Mouse (Mus musculus): ENCODE data around the gene Ccdc88b.
"Not testable (repeated sequence)": the region's sequence is repeated elsewhere in the genome, so short reads cannot be mapped to it uniquely, and the experiment has no call there.

The Ccdc88b gene

DNA sequence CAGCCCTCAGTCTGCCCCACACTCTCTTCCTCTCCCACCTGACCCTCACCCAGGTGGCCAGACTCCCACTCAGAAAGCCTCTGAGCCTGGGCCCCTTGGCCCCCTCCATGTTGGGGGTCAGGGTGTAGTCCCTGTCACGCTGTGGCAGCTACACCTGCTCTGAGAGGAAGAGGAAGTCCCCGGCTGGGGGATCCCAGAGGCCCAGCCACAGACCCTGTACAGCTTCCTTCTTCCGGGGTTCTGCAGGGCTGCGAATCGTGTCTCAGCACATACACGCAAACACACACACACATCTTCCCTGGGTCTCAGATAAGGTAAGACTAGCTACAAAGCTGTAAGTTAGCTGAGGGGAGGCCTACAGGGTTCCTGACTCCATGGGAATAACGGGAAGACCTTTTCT, at the start of gene Ccdc88b:
Gene Ccdc88b (minus strand): TSS at position 181 of the 400 bp plus-strand sequence.
- no peak for DNase-seq

DNA sequence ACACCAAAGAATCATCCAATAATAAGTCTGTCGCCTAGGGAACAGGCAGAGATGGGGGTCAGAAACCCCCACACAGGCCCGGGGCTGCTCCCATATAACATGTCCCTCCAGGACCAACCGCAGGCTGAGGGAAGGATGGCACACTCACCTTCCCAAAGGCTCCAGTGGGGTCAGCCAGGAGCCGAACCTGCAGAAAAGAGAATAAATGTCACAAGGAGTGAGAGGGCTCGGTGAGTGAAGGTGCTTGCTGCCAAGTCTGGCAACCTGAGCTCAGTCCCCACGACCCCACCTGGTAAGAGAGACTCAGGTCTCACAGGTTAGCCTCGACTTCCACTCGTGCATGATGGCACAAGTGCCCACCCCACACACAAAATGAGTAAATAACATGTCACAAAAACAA, 49.1 kb upstream of the Ccdc88b start:
- no peak for DNase-seq

DNA sequence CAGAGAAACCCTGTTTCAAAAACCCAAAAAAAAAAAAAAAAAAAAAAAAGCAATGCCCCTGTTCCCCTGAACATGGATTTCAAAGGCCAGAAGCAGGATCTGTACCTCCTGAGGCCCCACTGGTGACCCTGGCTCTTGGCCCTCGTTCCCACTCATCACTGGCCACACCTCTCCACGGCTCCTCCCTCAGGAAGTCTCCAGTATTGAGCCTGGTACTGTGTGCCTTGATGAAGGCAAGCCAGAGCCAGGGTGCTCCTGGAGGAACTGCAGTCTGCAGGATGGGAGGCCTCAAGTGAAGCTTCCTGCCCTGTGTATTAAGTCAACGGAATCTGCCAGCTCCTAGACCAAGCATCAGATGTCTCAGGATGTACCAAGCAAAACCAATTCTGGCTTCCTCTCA, 48.2 kb upstream of the Ccdc88b start:
- no peak for DNase-seq

DNA sequence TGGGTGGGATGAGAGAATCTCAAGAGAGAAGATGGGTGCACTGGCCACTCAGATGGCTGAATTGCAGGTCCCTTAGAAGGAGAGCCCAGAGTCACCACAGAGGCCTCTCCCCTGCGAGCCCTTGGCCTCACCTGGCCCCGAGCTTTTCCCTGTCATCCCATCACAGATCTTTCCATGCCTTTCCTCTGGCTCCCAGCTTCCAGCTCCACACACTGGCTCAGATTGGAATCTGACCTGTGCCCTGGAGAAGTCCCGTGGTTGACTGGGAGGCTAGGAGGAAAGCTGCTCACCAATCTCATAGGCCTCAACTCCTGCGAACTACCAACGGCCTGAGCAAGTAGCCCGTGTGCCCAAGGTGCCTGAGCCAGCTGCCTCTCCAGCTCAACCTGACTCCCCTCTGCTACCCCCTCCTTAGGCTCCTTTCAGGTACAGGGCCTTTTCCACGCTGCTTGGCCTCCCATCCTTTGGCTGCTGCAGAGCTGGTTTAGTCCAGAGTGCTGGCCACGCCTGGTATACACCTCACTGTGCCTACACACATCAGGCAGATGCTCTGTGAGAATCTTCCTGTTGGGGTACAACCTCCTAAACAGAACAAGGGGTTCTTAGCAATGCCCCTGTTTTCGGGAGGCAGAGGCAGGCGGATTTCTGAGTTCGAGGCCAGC, 47.6 kb upstream of the Ccdc88b start:
- DNase-seq, result no peak

DNA sequence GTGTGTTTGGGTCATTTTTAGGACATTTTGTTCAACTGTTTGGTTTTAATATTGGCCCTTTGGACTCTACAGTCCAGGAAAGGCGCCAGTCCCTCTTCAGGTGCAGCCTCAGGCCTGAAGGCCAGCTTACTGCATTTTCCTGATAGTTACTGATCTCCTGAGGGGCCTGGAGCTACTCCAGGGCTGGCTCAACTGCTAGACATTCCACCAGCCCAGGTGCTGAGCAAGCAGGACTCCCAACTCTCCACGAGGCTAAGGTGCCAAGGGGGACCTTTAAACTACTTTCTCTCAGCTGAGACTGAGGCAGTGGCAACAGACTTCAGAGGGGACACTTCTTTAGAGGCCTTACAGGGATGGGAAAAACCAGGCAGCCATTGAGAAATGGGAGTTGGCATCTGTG, 46.8 kb upstream of the Ccdc88b start:
- DNase-seq, result peak in 1 of 2 experiments; percentile 53

DNA sequence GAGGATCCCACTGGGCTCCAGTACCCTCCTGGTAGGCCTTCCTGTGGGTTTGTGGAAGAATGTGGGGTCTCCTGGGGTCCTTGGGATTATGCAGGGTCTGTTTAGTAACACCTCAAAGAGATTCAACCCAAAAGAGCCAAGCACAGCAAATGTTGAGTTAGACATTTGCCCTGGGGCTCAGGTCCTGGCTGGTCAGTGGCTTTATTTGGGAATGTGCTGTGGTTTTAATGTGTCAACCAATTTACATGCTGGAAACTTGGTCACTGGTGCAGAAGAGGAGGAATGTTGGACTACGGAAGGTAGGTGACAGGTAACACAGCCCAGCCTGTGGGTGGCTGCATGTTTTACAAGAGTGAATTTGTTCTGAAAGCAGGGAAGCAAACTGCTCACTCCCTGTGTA, 45.0 kb upstream of the Ccdc88b start:
- DNase-seq, result no peak

DNA sequence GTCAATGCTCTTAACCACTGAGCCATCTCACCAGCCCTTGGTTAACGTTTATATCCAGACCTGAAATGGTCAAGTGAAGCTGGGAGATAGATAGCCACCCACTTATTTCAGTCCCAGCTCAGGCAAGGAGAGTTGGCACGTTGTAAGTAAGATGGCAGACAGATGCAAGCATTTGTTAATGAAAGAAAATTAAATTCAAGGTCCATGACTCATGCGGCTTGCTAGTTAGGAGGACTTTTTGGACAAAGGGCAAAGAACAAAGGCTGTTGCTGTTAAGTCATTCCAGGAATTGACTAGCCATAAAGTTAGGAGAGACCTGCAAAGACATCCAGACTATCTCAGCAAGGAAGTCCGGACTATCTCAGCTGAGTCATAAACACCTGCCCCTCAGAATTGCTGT, 41.6 kb upstream of the Ccdc88b start:
- no peak for DNase-seq

DNA sequence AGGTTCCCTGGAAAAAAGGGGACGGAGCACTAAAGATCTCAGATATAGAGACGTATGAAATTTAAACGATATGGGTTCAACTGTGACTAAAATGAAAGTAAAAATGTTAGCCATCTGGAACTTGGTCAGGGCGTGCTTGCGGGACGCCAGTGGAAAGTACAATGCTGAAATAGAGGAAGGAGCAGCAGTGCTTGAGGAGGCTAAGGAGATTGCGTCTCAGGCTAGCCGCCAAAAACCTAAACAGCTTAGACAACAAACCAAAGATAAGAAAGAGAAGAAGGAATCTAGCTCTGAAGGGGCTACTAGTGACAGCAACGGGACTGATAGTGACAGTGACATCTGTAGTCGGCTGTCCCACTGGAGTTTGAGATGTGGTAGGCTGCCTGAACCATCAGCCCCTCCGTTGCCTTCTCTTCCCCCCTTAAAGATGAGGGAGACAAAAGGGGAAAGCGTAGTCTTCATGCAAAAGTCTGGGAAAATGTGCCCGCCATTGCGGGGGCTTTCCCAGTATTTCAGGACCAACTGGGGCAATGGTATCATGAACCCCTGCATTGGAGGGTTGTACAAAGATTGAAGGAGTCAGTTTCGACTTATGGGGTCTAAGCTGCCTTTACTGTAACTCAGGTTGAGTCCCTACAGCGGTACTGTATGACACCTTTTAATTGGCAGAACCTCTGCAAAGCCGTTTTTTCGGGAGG, 37.7 kb upstream of the Ccdc88b start:
- not testable (repeated sequence) for DNase-seq

DNA sequence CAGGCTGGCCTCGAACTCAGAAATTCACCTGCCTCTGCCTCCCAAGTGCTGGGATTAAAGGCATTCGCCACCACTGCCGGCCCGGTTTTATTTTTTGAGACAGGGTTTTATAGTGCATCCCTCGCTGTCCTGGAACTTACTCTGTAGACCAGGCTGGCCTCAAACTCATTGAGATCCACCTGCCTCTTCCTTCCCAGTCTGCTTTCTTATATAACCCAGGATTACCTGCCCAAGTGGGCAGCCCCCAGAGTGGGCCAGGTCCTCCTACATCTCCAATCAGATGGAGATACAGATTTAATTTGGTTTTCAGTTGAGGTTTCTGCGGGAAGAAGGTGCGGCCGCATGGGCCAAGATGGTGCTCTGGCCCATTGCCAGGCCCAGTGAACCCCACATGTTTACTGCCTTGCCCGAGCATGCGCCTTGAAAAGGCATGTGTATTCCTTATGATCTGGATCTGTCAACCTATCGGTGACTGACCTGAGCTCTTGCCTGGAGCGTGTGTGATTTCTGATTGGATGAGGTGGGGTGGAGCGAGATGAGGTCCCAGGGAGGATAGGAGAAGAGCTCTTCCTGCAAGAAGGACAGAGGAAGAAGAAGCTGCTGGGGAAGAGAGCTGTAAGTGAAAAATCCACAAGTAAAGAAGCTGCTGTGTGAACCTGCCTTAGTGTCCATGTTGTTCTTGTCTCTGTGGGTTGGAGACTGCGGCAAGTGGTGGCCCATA, 35.9 kb upstream of the Ccdc88b start:
- DNase-seq, result no peak

DNA sequence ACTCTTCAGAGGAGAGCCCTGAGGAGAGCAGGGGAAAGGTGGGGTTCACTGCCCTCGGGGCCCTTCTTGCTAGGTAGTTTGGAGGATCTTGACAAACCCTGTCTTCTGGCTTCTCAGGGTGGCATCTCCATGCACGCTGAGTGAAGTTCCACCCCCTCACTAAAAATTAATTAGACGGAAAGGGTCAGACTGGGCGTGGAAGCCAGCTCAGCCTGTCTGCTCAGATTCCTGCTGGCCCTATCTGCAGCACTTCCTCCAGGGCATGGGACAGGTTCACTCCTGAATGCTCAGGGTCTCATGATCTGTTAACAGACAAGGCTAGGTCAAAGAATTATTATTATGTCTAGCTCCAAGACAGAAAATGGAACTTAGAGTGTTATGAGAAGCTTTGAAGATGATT, 34.5 kb upstream of the Ccdc88b start:
- DNase-seq, result peak in 1 of 2 experiments; percentile 30

DNA sequence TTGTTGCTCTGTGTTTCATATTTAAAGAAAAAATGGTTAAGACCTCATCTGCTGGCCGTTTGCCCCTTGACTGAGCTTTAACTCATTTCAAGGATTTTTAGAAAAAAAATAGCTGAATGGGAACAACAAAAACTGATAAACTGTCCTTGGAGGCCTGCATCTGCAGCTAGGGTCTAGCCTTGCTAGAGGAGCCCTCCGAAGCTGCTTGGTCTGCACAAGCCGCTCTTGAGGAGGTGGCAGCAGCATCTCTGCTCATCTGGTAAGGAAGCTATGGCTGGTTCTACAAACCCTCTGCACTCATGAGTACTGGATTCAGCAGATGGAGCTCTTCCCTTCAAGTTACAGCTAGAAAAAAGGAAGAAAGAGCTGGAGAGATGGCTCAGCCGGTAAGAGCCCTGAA, 20.0 kb upstream of the Ccdc88b start:
- no peak for DNase-seq

DNA sequence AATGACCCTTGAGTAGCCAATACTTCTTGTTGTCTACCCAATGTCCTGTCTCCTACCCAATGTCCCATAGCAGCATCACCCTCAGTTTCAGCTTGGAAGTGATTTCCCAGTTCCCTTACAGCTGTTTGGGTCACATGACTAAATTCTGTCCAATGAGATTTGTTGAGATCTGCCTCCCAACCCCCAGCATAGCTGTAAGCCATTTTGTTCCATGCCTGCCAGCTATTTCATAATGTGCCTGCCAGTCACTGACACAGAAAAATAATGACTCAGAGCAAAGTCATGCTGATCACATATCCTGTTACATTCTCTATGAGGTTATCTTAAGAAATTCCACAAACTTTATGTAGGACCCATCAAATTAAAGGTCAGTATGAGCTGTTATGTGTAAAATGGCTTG, 18.8 kb upstream of the Ccdc88b start:
- no peak for DNase-seq

DNA sequence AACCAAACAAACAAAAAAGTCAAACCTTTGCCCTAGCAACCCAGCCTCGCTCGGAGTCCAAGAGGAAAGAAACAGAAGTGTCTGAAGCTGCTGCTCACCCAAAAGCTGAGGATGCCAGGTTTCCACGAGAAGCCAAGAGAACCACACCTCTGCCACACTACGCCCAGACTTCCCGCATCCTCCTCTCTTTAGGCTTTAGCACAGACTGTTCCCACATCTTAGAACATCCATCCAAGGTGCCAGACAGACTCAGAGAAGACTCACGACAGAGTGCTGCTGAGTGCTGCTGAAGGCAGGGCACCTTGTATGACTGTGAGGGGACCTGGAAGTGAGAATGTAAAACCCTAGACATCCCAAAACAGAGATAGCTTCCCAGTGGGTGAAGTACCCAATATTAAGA, 17.8 kb upstream of the Ccdc88b start:
- no peak for DNase-seq

DNA sequence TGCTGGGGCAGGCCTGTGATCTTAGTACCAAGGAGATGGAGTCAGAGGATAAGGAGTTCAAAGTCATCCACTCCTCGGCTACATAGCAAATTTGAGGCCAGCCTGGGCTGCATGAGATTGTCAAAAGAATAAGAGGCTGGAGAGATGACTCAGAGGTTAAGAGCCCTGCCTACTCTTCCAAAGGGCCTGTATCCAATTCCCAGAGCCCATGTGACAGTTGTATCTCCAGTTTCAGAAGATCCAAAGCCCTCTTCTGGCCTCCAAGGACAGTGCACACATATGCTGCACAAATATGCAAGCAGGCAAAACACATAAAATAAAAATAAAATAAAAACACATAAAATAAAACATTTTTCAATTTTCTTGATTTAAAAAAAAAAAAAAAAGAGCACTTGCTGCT, 16.2 kb upstream of the Ccdc88b start:
- no peak for DNase-seq

DNA sequence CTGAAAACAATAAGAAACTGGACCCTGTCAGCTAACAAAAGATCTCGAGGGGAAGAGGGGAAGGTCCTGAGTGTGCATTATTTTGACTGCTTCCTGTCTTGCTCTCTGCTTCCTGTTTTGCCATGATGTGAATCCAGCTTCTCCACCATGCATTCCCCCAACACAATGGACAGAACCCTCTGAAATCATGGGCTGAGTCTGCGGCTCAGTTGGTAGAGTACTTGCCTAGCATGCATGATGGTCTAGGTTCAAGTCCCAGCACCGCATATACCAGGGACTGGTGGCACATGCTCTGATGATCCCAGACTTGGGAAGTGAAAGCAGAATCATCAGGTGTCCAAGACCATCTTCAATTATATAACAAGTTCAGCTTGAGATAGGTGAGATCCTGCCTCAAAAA, 14.7 kb upstream of the Ccdc88b start:
- no peak for DNase-seq

DNA sequence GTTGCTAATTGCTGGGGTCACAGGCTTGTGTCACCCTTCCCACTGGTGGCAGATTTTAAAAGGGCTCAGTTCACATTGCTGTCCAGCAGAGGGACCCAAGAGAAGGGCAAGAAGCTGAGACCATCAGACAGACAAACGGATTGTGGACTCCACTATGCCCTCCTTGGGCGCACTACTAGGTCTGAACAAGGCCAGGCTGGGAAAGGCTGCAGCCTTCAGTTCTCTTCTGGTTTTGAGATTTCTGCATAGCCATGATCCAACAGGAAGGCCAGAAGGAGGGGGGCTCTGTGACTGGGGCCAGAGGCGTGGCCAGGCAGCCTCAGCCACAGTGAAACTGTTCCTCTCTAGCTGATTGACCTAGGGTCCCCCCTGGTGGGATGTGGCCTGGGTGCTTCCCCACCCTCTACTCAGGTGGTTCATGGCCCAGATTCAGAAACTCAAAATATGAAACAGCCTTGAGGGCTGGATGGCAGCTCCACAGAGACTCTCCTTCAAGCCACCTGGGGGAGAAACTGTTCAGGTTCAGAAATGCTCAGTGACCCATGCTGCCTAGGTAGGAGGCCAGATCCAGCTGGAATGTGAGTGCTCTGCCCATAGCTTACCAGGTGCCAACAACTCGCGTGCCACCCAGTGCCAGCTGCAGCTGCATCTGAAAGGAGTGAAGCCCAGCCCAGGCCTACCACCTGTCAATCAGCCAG, 13.7 kb upstream of the Ccdc88b start:
- peak; percentile 59 to 77 for DNase-seq

DNA sequence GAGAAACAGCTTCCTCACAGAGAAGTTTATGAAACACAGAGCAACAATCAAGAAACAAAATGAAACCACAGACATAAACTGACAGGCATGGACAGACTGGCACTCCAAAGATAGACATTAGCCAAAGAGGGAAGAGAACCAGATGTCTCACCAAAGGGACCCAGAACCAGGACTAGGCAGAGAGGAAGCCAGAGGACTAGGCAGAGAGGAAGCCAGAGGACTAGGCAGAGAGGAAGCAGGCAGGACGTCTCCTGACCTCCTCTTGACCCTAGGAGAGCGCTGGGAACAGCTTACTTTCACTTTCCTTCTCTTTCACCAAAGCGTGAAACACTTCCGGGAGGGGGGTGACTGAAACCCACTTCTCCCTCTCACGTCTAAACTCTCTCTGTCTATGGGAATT, 11.3 kb upstream of the Ccdc88b start:
- peak; percentile 60 to 76 for DNase-seq

DNA sequence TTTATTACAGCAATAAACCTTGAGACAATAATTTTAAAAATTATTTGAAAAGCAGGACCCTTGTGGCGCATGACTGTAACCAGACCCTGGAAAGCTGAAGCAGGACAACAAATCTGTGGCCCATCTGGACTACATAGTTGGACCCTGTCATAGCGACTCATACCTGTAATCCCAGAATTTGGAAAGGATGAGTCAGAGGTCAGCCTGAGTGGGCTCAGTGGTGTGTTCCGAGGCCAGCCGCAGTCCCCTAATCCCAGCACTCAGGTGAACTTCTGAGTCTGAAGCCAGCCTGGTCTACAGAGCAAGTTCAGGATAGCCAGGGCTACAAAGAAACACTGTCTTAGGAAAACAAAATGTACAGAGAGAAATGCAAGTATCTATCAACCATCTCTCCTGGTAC, 3.4 kb upstream of the Ccdc88b start:
- DNase-seq, result no peak

DNA sequence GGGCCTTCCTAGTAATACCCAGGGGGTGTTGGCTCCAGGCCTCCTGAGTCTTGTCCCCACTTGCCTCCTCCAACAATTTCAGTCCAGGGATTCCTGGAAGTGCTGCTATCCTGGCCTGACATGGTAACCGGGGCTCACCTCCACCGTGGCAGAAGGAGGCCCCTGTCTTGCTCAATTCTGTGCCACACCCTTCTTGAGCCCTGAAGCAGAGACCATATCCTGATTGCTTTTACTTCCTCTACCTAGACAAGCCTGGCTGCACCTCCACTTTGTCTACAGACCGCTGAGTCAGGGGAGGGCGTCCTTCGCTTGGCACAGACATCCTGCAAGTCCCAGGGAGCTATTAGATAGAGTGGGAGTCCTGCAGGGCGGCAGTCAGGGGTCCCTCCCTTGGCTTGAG, 2.7 kb upstream of the Ccdc88b start:
- peak in 1 of 2 experiments; percentile 2 for DNase-seq

DNA sequence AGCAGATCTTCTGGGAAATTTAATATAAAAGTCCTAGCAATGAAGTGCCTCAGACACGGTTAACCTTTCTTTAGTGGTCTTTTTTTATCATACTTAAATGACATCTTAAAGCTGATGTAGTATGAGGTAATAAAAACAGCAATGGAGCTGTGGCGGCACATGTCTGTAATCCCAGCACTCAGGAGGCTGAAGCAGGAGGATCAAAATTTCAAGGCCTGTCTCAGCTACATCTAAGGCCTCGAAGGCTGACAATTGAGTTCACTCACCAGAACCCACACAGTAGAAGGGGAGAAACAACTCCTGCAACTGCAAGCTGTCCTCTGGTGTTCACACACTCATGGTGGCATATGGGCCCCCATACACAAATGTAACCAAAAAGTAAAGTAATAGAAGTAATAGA, 2.0 kb upstream of the Ccdc88b start:
- no peak for DNase-seq

DNA sequence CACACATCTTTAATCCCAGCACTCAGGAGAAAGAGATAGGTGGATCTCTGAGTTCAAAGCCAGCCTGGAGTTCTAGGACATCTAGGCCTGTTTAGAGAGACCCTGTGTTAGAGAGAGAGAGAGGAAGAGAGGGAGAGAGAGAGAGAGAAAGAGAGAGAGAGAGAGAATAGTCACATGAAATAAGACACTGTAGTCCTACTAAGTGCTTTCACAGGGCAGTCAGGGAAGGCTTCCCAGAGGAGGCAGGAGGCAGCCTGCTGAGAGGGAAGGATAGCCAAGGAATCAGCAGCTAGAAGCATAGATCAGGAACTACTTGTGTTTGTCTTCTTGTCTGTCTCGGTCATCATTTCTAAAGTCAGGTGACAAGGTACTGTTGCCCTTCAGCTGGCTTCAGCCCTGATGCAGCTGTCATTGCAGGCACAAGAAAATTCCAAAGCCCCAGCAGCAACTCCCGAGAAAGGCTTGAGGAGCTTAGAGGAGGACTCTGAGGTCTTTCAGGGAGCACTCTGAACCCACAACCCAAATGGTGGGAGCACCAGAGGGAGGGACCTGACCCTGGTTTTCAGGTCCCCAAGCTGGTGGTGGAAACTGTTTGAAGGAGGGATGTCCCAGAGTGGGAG, 1.1 kb upstream of the Ccdc88b start:
- no peak for DNase-seq

DNA sequence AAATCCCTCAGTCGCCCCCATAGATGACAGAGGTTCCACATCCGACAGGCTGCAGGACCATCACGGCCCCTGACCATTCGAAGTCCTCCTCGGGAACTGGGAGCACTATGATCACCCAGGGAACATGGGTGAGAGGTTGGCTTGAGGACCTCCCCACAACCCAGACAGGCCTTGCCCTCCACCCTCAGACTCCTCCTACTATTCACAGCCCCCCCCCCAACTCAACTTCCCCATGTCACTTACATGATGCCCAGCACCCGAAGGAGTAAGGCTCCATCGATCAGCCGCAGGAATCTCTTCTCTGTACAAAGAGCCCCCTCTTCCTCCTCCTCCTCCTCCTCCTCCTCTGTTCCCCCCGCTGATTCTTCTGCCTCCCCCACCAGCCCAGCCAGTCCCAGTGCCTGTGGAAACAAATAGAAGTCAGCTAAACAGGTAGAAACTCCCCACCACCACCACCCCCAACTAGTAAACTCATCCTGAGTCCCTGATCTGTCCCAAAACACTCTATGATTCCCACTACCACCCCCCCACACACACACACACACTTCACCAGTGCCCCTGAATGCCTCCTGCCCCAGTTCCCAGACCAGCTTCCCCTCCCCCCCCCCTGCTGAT, 513 bp downstream of the Ccdc88b start:
- DNase-seq, result no peak

DNA sequence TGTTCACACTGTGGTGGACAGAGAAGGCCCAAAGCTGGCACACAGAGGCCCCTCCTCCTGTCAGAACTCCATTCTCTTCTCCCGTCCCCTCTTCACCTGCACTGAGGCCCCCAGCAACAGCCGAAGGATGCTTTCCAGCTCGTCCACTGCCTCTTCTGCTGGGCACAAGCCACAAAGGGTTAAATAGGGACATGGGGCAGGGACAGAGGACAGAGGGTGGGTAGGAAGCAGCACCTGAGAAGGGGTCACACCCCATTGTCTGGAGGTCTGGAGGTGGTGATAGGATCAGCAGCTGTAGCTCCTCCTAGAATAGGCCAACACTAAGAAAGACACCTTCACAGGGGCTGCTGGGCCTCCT, 1.0 kb downstream of the Ccdc88b start:
- no peak for DNase-seq

All from kidney, postnatal 4 days (tissue).